Mouse (Mus musculus): ENCODE data around the gene Fam57b.

- TF ChIP-seq CTCF (conservative IDR thresholded peaks at IDR 0.05; ENCODE audit: low read length) (no peak), POU5F1 (IDR thresholded peaks at IDR 0.05; ENCODE audit: borderline replicate concordance, low read length) (no peak)
Observed at GRCm38 (mm10) chr7:126780971-126781635, 16.4 kb upstream of the Fam57b start, which contains the start of gene Tbx6.

Measured in E14TG2a.4 (cell line).